Mouse (Mus musculus): ENCODE measurements around the gene Rgs10. TPM values are rescaled to one million over a fixed set of nuclear protein-coding genes. Genes with fewer than 3 reads are reported as not detected.

Gene Rgs10
- polyA plus RNA-seq, 1 experiment = 11.1 TPM

DNA sequence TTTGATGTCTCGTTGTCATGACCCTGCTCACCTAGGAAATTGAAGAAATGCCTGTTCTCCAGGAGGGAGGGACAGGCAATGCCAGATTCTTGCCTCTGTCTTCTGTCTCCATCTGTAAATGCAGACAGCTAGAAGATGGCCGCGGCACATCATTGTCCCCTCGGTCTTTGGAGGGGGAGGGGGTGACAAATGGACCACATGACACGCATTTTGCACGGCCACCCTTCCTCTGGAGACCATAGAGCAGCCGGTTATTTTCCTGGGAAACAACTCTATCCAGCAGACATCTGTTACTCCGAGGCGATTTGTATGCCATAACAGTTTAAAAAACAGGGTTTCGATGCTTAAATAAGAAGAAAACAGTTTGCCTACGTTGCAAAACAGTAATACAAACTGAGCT, 51.9 kb downstream of the Rgs10 start:
- WGBS = 47% methylated on average over 11 of the region's 11 CpGs
- TF ChIP-seq POLR2A (IDR thresholded peaks at IDR 0.05; ENCODE audit: borderline replicate concordance, extremely low read depth, low read depth, low read length) (no peak), CTCF (IDR thresholded peaks at IDR 0.05; ENCODE audit: insufficient read depth, low read length) (no peak)
- DNase-seq = no peak
- Histone ChIP-seq H3K4me3 (replicated peaks; ENCODE audit: extremely low read depth, low read depth, low read length) (no peak overlapping the region), H3K4me1 (ENCODE audit: control insufficient read depth, insufficient read depth, low read length) (peaks cover 4% of the 10 kb centered on the region; the same call in 1 of the 2 replicates)

DNA sequence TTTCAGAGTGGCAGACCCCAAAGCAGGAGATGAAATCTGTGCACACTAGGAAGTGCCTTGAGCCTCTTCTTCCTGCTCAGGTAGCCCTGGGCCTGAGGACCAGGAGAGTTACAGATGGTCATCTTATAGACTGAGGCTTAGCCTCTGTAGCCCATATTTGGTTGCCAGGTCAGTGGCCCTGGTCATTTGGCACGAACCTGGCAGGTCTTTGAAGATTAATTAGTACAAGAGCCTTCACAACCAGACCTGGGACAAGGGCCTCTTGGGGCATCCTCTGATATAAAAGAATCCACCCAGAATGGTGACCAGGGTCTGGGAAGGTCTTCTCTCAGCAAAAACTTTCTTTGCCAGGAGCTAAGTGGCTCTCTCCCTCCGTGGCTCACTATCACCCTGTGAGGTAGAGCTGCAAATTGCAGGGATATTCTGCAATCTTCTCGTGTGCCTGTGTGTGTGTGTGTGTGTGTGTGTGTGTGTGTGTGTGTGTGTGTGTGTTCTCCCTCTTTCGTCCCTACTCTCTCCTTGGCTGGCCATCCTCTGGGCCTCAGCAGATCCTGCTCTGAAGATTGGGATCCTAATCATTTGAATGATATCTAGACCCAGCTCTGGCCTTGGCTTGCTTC, 53.4 kb downstream of the Rgs10 start:
- peaks cover 4% of the 10 kb centered on the region; the same call in 1 of the 2 replicates for H3K4me1 ChIP-seq (ENCODE audit: control insufficient read depth, insufficient read depth, low read length)
- DNase-seq = no peak
- no peak overlapping the region for H3K4me3 ChIP-seq (replicated peaks; ENCODE audit: extremely low read depth, low read depth, low read length)
- 37% methylated on average over 4 of the region's 4 CpGs for WGBS
- no peak for TF ChIP-seq CTCF (IDR thresholded peaks at IDR 0.05; ENCODE audit: insufficient read depth, low read length)
- TF ChIP-seq POLR2A (IDR thresholded peaks at IDR 0.05; ENCODE audit: borderline replicate concordance, extremely low read depth, low read depth, low read length) = no peak

DNA sequence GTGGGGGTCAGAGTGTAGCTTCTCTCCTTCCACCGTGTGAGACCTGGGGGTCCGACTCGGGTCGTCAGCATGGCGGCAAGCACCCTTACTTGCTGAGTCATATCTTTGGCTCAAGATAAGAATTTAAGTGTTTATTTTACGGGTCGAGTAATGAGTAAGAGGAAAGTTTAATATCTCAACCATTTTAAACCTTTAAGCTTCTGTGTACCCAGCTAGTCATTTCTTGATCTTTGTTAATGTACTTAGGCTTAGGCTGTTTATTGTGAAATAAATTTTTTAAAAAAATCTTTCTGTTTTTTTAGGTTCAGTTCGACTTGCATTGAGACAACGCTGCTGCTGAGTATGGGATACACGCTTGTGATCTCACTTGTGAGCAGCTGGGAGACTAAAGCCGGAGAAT, 54.0 kb downstream of the Rgs10 start:
- no peak for DNase-seq
- H3K4me3 ChIP-seq (replicated peaks; ENCODE audit: extremely low read depth, low read depth, low read length) = no peak overlapping the region
- WGBS = 49% methylated on average over 11 of the region's 11 CpGs
- no peak for TF ChIP-seq CTCF (IDR thresholded peaks at IDR 0.05; ENCODE audit: insufficient read depth, low read length)
- no peak for TF ChIP-seq POLR2A (IDR thresholded peaks at IDR 0.05; ENCODE audit: borderline replicate concordance, extremely low read depth, low read depth, low read length)
- H3K4me1 ChIP-seq (ENCODE audit: control insufficient read depth, insufficient read depth, low read length) = peaks cover 3% of the 10 kb centered on the region; the same call in 1 of the 2 replicates

DNA sequence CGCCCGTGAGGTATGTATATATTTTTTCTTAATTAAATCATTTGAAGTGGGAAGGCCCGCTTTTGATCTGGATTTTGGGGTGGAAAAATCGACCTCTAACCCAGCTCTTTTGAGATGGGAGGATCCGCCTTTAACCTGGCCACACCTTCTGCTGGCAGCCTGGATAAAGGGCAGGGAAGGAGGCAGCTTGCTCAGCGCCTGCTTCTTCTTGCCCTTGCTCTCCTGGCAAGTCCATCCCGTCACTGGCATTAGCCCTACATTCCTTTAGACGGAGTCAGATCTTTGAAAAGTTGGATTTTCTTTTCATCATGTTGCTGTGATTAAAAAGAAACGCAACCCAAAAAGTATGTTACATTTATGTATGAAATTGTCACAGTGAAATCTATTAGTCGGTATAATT, 54.8 kb downstream of the Rgs10 start:
- no peak for DNase-seq
- WGBS = 51% methylated on average over 10 of the region's 10 CpGs
- no peak for TF ChIP-seq POLR2A (IDR thresholded peaks at IDR 0.05; ENCODE audit: borderline replicate concordance, extremely low read depth, low read depth, low read length)
- TF ChIP-seq CTCF (IDR thresholded peaks at IDR 0.05; ENCODE audit: insufficient read depth, low read length) = no peak
- Histone ChIP-seq H3K4me3 (replicated peaks; ENCODE audit: extremely low read depth, low read depth, low read length) (no peak overlapping the region), H3K4me1 (ENCODE audit: control insufficient read depth, insufficient read depth, low read length) (peaks cover 2% of the 10 kb centered on the region; the same call in 1 of the 2 replicates)

DNA sequence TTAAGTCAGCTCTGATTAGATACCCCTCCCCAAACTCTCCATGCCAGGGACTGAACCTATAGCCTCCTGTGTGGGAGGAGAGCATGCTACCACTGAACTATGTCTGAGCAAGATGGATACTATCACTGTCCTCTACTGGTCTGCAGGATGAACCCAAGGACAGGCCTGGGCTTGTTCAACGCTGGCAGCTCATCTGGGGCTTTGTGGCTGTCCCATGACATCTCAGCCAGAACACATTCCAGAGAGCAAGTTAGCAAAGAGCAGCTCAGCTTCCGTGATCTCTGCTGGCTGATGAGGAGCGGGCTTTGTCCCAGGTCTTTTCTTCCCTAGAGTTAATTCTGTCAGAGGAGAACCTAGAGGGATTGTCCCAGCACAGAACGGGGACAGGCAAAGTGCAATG, 55.6 kb downstream of the Rgs10 start:
- H3K4me1 ChIP-seq (ENCODE audit: control insufficient read depth, insufficient read depth, low read length) = peaks cover 2% of the 10 kb centered on the region; the same call in 1 of the 2 replicates
- WGBS = 71% methylated on average over 4 of the region's 4 CpGs
- H3K4me3 ChIP-seq (replicated peaks; ENCODE audit: extremely low read depth, low read depth, low read length) = no peak overlapping the region
- no peak for DNase-seq
- TF ChIP-seq CTCF (IDR thresholded peaks at IDR 0.05; ENCODE audit: insufficient read depth, low read length) = no peak
- no peak for TF ChIP-seq POLR2A (IDR thresholded peaks at IDR 0.05; ENCODE audit: borderline replicate concordance, extremely low read depth, low read depth, low read length)

DNA sequence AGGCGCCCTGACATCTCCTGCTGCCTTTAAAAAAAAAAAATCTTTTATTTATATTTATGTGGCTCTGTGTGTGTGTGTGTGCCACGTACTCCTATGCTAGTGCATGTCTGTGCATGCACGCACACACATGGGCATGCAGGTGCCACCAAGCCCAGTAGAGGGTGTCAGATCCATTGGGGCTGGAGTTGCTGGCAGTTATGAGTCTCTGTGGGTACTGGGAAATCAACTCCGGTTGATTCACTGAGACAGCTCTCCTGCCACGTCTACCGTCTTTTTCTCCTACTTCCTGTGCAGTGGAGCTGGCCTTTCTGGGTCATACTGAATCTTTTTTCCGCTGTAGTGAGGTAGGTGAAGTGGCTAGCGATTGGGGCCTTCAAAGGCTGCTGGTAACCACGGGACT, 58.8 kb downstream of the Rgs10 start:
- TF ChIP-seq CTCF (IDR thresholded peaks at IDR 0.05; ENCODE audit: insufficient read depth, low read length) (no peak; the same call in 1 of the 2 replicates), POLR2A (IDR thresholded peaks at IDR 0.05; ENCODE audit: borderline replicate concordance, extremely low read depth, low read depth, low read length) (no peak)
- no peak for DNase-seq
- H3K4me3 ChIP-seq (replicated peaks; ENCODE audit: extremely low read depth, low read depth, low read length) = no peak overlapping the region
- 71% methylated on average over 9 of the region's 9 CpGs for WGBS
- H3K4me1 ChIP-seq (ENCODE audit: control insufficient read depth, insufficient read depth, low read length) = no peaks in the 10 kb centered on the region

DNA sequence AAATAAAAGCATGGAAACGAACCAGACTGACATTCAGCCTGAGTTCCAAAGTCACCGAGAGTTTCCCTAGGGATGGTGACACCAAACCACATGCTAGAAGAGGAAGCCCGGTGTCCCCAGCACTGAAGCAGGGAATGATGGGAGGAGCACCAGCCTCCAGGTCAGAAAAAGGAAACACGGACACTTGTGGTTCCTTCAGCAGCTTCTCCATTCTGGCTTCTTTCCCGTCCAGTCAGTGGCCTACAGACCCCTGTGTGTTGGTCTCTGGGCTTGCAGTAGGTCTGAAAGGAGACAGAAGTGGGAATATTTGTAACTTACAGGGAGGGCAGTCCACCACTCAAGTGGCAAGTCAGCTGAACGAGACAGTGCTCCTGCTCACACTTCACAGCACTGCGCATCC, 59.4 kb downstream of the Rgs10 start:
- no peak for DNase-seq
- no peak for TF ChIP-seq POLR2A (IDR thresholded peaks at IDR 0.05; ENCODE audit: borderline replicate concordance, extremely low read depth, low read depth, low read length)
- TF ChIP-seq CTCF (IDR thresholded peaks at IDR 0.05; ENCODE audit: insufficient read depth, low read length) = no peak
- no peaks in the 10 kb centered on the region for H3K4me1 ChIP-seq (ENCODE audit: control insufficient read depth, insufficient read depth, low read length)
- H3K4me3 ChIP-seq (replicated peaks; ENCODE audit: extremely low read depth, low read depth, low read length) = no peak overlapping the region
- WGBS = 60% methylated on average over 7 of the region's 7 CpGs

DNA sequence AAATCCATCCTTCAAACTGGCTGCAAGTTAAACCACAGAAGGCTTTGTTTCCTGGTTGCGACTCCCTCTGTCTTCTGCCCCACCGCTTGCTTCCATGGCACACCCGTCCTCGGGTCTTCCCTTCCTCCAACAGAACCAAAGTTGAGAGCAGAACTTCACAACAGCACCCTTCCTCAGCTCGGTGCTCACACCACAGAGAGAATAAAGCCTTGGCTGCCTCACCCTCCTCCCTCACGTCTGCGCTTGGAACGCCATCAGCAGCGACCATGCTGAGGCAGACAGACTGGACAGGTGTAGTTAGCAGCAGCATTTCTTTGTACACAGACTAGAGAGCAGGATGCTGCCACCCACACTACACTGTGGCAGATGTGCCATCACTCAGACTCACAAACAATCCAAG, 59.8 kb downstream of the Rgs10 start:
- no peak overlapping the region for H3K4me3 ChIP-seq (replicated peaks; ENCODE audit: extremely low read depth, low read depth, low read length)
- 77% methylated on average over 9 of the region's 9 CpGs for WGBS
- no peaks in the 10 kb centered on the region for H3K4me1 ChIP-seq (ENCODE audit: control insufficient read depth, insufficient read depth, low read length)
- TF ChIP-seq POLR2A (IDR thresholded peaks at IDR 0.05; ENCODE audit: borderline replicate concordance, extremely low read depth, low read depth, low read length) (no peak), CTCF (IDR thresholded peaks at IDR 0.05; ENCODE audit: insufficient read depth, low read length) (no peak)
- no peak for DNase-seq

DNA sequence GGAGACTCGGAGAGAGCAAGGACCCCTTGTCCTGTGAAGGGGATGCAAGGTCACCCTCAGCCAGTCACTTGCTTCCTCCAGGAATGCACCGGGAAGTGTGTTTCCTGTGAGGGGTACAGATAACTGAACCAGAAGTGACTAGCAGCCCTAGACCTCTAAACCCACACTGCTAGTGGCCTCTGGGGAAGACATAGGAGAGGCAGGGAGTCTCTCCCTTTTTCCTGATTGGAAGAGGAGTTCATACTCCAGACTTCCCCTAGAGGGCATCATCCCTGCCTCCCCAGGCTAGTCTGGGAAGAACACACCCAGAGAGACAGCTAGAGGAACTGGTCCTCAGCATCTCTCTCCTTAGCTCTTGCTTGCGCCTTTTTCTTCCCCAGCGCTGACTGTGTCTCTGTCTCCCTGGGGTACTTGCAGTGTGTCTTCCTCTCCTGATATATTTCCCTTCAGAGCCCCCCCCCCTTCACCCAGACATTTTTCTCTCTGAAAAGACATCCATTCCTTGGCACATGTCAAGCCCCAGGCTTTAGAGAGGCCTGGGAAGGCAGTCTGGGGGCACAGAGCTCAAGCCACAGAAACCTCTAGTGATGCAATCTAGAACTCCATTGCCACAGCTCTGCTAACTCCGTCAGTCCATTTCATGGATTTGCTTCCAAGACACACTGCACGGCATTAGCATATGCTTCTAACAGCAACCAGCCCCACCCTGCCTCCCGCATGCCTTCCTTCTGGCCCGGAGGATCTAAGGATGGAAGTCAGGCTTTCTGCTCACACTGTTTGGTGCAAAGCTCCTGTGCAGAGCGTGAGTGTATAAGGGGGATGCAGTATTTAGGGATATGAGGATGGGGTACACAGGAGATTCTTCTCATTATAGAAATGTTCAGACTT, 61.4 kb downstream of the Rgs10 start:
- no peak for DNase-seq
- no peak overlapping the region for H3K4me3 ChIP-seq (replicated peaks; ENCODE audit: extremely low read depth, low read depth, low read length)
- 57% methylated on average over 9 of the region's 9 CpGs for WGBS
- TF ChIP-seq POLR2A (IDR thresholded peaks at IDR 0.05; ENCODE audit: borderline replicate concordance, extremely low read depth, low read depth, low read length) = no peak
- peak; percentile 71 for TF ChIP-seq CTCF (IDR thresholded peaks at IDR 0.05; ENCODE audit: insufficient read depth, low read length)
- no peaks in the 10 kb centered on the region for H3K4me1 ChIP-seq (ENCODE audit: control insufficient read depth, insufficient read depth, low read length)
